Mouse (Mus musculus): ENCODE data around the gene Gm45713. TPM values are rescaled to one million over a fixed set of nuclear protein-coding genes. Genes with fewer than 3 reads are reported as not detected.

The Gm45713 gene
- total and polyA plus RNA-seq, 3 experiments = 3.9 TPM; not detected in 2

DNA sequence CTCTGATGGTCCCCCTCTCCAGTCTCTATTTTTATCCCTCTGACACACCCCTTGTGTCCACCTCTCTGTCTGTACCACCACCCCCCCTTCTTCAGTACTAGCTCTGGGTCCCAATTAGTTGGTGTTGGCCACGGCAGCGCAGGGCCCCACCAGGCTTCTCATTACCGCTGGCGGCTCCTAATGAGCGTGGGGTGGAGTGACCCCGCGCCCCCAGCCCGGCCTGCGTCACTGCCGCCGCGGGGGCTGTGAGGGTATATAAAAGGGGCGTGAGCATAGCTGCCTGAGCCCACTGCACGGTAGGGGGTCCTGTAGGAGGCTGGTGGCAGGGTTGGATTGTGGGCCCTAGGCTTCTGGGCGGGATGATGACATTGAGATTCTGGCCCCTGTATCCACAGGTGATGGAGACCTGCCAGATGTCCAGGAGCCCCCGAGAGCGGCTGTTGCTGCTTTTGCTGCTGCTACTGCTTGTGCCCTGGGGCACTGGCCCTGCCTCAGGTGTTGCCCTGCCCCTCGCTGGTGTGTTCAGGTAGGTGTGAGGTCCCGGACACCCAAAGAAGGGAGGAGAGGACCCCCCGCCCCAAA is 45.0 kb upstream of the Gm45713 start, which contains the start of gene Pth2:
Gene Pth2, plus strand, starts transcription at position 100 of the 582 bp plus-strand sequence.
- Histone ChIP-seq H3K9ac (ENCODE audit: control insufficient read depth, low read depth, low read length, poor library complexity, severe bottlenecking) (no peak within 1 kb of the TSS; the same call in 1 of the 2 replicates), H3K4me3 (ENCODE audit: control insufficient read depth in 1 of 2, insufficient read depth in 1 of 2, low read depth in 2 of 2, low read length in 2 of 2) (no peak within 1 kb of the TSS; a peak in 1 of 4 replicates), H3K4me1 (ENCODE audit: control insufficient read depth in 1 of 2, insufficient read depth in 2 of 2, low read length in 2 of 2) (peaks cover 0 to 5% of the 10 kb centered on the region in 2 experiments; a peak in 2 of 4 replicates), H3K27ac (ENCODE audit: control insufficient read depth, low read depth, low read length) (no peak within 1 kb of the TSS), H3K9me3 (replicated peaks; ENCODE audit: insufficient read depth, low read length) (no peaks in the 10 kb centered on the region), H3K36me3 (ENCODE audit: control insufficient read depth in 1 of 2, insufficient read depth in 2 of 2, low read length in 2 of 2) (peaks cover 0 to 3% of the 10 kb centered on the region in 2 experiments; a peak in 2 of 4 replicates), H3K27me3 (ENCODE audit: control insufficient read depth in 1 of 2, insufficient read depth in 2 of 2, low read length in 2 of 2) (no peaks in the 10 kb centered on the region), H3K79me2 (ENCODE audit: control insufficient read depth, insufficient read depth, low read length, poor library complexity) (no peaks in the 10 kb centered on the region)
- DNase-seq (ENCODE audit: low read depth, low spot score) = no peak
- TF ChIP-seq TBP (IDR thresholded peaks at IDR 0.05; ENCODE audit: low read depth, low read length) = no peak

DNA sequence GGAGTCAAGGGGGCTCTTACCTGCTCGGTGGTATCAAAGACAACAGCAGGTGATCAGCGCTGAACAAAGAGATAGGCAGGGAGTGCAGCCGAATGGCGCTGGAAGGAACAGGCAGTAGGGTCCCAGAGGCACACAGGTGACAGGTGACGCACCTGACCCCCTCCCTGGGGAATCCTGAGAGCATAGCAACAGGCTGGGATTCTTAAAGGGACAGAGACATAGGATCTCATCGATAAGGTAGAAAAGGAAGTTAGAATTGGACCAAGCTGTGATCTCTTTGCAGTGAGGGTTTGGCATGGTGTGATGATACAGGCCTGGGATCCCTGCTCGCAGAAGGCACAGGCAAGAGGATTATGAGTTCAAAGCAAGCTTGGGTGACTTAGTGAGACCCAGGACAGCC is 43.4 kb upstream of the Gm45713 start, which contains the start of gene Gfy:
Gene Gfy, minus strand, starts transcription at position 101 of the 400 bp plus-strand sequence.
- Histone ChIP-seq H3K4me3 (ENCODE audit: control insufficient read depth in 1 of 2, insufficient read depth in 1 of 2, low read depth in 2 of 2, low read length in 2 of 2) (no peak within 1 kb of the TSS), H3K79me2 (ENCODE audit: control insufficient read depth, insufficient read depth, low read length, poor library complexity) (no peaks in the 10 kb centered on the region), H3K36me3 (ENCODE audit: control insufficient read depth in 1 of 2, insufficient read depth in 2 of 2, low read length in 2 of 2) (peaks cover 0 to 3% of the 10 kb centered on the region in 2 experiments; a peak in 2 of 4 replicates), H3K27me3 (ENCODE audit: control insufficient read depth in 1 of 2, insufficient read depth in 2 of 2, low read length in 2 of 2) (no peaks in the 10 kb centered on the region), H3K9me3 (replicated peaks; ENCODE audit: insufficient read depth, low read length) (no peaks in the 10 kb centered on the region), H3K4me1 (ENCODE audit: control insufficient read depth in 1 of 2, insufficient read depth in 2 of 2, low read length in 2 of 2) (peaks cover 0 to 5% of the 10 kb centered on the region in 2 experiments; a peak in 2 of 4 replicates), H3K27ac (ENCODE audit: control insufficient read depth, low read depth, low read length) (no peak within 1 kb of the TSS), H3K9ac (ENCODE audit: control insufficient read depth, low read depth, low read length, poor library complexity, severe bottlenecking) (no peak within 1 kb of the TSS)
- DNase-seq (ENCODE audit: low read depth, low spot score) = no peak
- TF ChIP-seq E2F4 (IDR thresholded peaks at IDR 0.05; ENCODE audit: borderline replicate concordance, low read depth, low read length) = no peak
- no peak for TF ChIP-seq USF1 (IDR thresholded peaks at IDR 0.05; ENCODE audit: low read depth, low read length)
- no peak for TF ChIP-seq RAD21 (IDR thresholded peaks at IDR 0.05; ENCODE audit: low read depth, low read length)
- no peak for TF ChIP-seq NELFE (IDR thresholded peaks at IDR 0.05; ENCODE audit: low read depth, low read length)
- no peak for TF ChIP-seq MAZ (IDR thresholded peaks at IDR 0.05; ENCODE audit: low read depth, low read length)
- TF ChIP-seq UBTF (IDR thresholded peaks at IDR 0.05; ENCODE audit: borderline replicate concordance, insufficient read depth, low read depth, low read length) = no peak
- TF ChIP-seq USF2 (IDR thresholded peaks at IDR 0.05; ENCODE audit: borderline replicate concordance in 1 of 2, insufficient read depth in 1 of 2, low read depth in 1 of 2, low read length in 2 of 2) = no peak
- TF ChIP-seq MYB (IDR thresholded peaks at IDR 0.05; ENCODE audit: low read depth, low read length) = no peak

DNA sequence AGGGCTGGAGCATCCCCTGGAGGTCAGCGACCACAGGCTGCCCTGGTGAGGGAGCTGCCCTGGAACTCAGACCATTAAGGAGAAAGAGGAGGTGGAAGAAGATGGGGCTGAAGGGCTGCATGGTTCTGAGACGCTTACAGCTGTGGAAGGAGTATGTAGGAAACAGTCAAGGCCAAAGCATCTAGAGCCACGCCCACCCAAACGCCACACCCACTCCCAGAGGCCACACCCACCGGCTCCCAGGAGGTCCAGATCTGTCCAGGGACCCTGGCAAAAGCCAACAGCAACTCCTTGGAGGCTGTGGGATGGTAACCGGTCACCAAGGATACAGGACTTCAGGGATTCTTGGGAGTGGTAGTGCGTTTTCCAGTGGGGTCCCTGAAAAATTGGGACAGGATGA is 42.5 kb upstream of the Gm45713 start:
- no peaks in the 10 kb centered on the region for H3K9me3 ChIP-seq (replicated peaks; ENCODE audit: insufficient read depth, low read length)
- no peaks in the 10 kb centered on the region for H3K79me2 ChIP-seq (ENCODE audit: control insufficient read depth, insufficient read depth, low read length, poor library complexity)
- H3K9ac ChIP-seq (ENCODE audit: control insufficient read depth, low read depth, low read length, poor library complexity, severe bottlenecking) = no peak overlapping the region
- H3K4me1 ChIP-seq (ENCODE audit: control insufficient read depth in 1 of 2, insufficient read depth in 2 of 2, low read length in 2 of 2) = peaks cover 0 to 5% of the 10 kb centered on the region in 2 experiments; a peak in 2 of 4 replicates
- H3K36me3 ChIP-seq (ENCODE audit: control insufficient read depth in 1 of 2, insufficient read depth in 2 of 2, low read length in 2 of 2) = peaks cover 0 to 3% of the 10 kb centered on the region in 2 experiments; a peak in 2 of 4 replicates
- no peak for DNase-seq (ENCODE audit: low read depth, low spot score)
- no peak overlapping the region for H3K4me3 ChIP-seq (ENCODE audit: control insufficient read depth in 1 of 2, insufficient read depth in 1 of 2, low read depth in 2 of 2, low read length in 2 of 2)
- no peak for TF ChIP-seq MYB (IDR thresholded peaks at IDR 0.05; ENCODE audit: low read depth, low read length)
- TF ChIP-seq POLR2AphosphoS5 (IDR thresholded peaks at IDR 0.05; ENCODE audit: borderline replicate concordance, low read depth, low read length) = no peak
- TF ChIP-seq EP300 (IDR thresholded peaks at IDR 0.05; ENCODE audit: low read depth in 1 of 2, low read length in 2 of 2) = no peak
- no peak for TF ChIP-seq NRF1 (IDR thresholded peaks at IDR 0.05; ENCODE audit: insufficient read depth, low read depth, low read length, poor library complexity, severe bottlenecking)
- no peak for TF ChIP-seq RAD21 (IDR thresholded peaks at IDR 0.05; ENCODE audit: low read depth, low read length)
- TF ChIP-seq ZMIZ1 (IDR thresholded peaks at IDR 0.05; ENCODE audit: low read depth, low read length) = no peak
- no peak for TF ChIP-seq ZNF384 (IDR thresholded peaks at IDR 0.05; ENCODE audit: low read depth, low read length)
- no peak for TF ChIP-seq ZC3H11A (IDR thresholded peaks at IDR 0.05; ENCODE audit: low read depth, low read length)
- no peak for TF ChIP-seq CTCF (IDR thresholded peaks at IDR 0.05 in 2 of 3, conservative IDR thresholded peaks at IDR 0.05 in 1 of 3; ENCODE audit: control insufficient read depth in 1 of 3, insufficient read depth in 1 of 3, low read depth in 2 of 3, low read length in 3 of 3, poor library complexity in 1 of 3, severe bottlenecking in 1 of 3)
- no peak for TF ChIP-seq MXI1 (IDR thresholded peaks at IDR 0.05; ENCODE audit: low read depth, low read length)
- no peak for TF ChIP-seq POLR2AphosphoS2 (IDR thresholded peaks at IDR 0.05; ENCODE audit: low read length)
- no peaks in the 10 kb centered on the region for H3K27me3 ChIP-seq (ENCODE audit: control insufficient read depth in 1 of 2, insufficient read depth in 2 of 2, low read length in 2 of 2)
- H3K27ac ChIP-seq (ENCODE audit: control insufficient read depth, low read depth, low read length) = no peak overlapping the region

All from MEL (cell line).